Comparison of ENCODE assay signal across 17 mouse cellular contexts in genomic region chr4:155856881-155857280, GRCm38 (mm10). TPM values are rescaled to one million over a fixed set of nuclear protein-coding genes. Genes with fewer than 3 reads are reported as not detected.
DNase-seq lines count a peak whose midpoint lies in the region; ATAC-seq and TF ChIP-seq lines count a peak whose summit lies in the region.
"Had no signal": no experiment of that assay in that cellular context is flagged by ENCODE, and none has a peak within 500 bp of the region (broad histone marks: within the 10 kb centered on the region; RNA-seq: fewer than 3 reads in every experiment).

No protein-coding gene starts in this region.

- no peaks in the 10 kb centered on the region for H3K9me3 ChIP-seq in G1E (replicated peaks)
- no peaks in the 10 kb centered on the region for H3K9me3 ChIP-seq in liver, embryonic 12.5 days (replicated peaks)
- H3K9me3 ChIP-seq in liver, embryonic 16.5 days (replicated peaks; ENCODE audit: control insufficient read depth, low read length): no peaks in the 10 kb centered on the region
- no peaks in the 10 kb centered on the region for H3K9me3 ChIP-seq in midbrain, embryonic 14.5 days (ENCODE audit: control insufficient read depth, low read length)
- H3K9me3 ChIP-seq: embryonic facial prominence, embryonic 12.5 days; forebrain, embryonic 15.5 days; heart, embryonic 12.5 days; hindbrain, embryonic 15.5 days had no signal

- H3K4me3 ChIP-seq in G1E (ENCODE audit: low read depth, low read length): peak overlapping the region; percentile 24; the same call in 1 of the 2 replicates
- no peak overlapping the region for H3K4me3 ChIP-seq in liver, embryonic 12.5 days
- H3K4me3 ChIP-seq in liver, embryonic 16.5 days (ENCODE audit: low read depth, low read length): no peak overlapping the region
- H3K4me3 ChIP-seq in midbrain, embryonic 14.5 days (replicated peaks; ENCODE audit: low read depth, low read length): no peak overlapping the region
- no peak overlapping the region for H3K4me3 ChIP-seq in lung, adult 2 months (replicated peaks; ENCODE audit: extremely low read depth, low read depth, low read length)
- H3K4me3 ChIP-seq: embryonic facial prominence, embryonic 12.5 days; forebrain, embryonic 15.5 days; heart, embryonic 12.5 days; hindbrain, embryonic 15.5 days had no signal

- TF ChIP-seq POLR2A in lung, adult 2 months (IDR thresholded peaks at IDR 0.05; ENCODE audit: borderline replicate concordance, extremely low read depth, low read depth, low read length): no peak

- no peak for ATAC-seq in G1E (ENCODE audit: extremely low read depth, insufficient number of reproducible peaks, low FRiP score, poor library complexity, severe bottlenecking)
- ATAC-seq in liver, embryonic 12.5 days: peak; percentile 57
- ATAC-seq in liver, embryonic 16.5 days (ENCODE audit: low read depth): peak; percentile 42
- no peak for ATAC-seq in midbrain, embryonic 14.5 days (ENCODE audit: low FRiP score, low TSS enrichment)
- no peak for ATAC-seq in granulocyte monocyte progenitor cell, adult 5-6 weeks (replicated peaks; ENCODE audit: poor library complexity, severe bottlenecking)
- ATAC-seq: forebrain, embryonic 15.5 days had no signal

- no peaks in the 10 kb centered on the region for H3K27me3 ChIP-seq in G1E (ENCODE audit: insufficient read depth, low read length)
- no peaks in the 10 kb centered on the region for H3K27me3 ChIP-seq in liver, embryonic 12.5 days (replicated peaks)
- H3K27me3 ChIP-seq in liver, embryonic 16.5 days (ENCODE audit: control insufficient read depth, insufficient read depth, low read depth, low read length): no peaks in the 10 kb centered on the region
- no peaks in the 10 kb centered on the region for H3K27me3 ChIP-seq in midbrain, embryonic 14.5 days (ENCODE audit: control insufficient read depth, insufficient read depth, low read length)
- H3K27me3 ChIP-seq: embryonic facial prominence, embryonic 12.5 days; forebrain, embryonic 15.5 days; heart, embryonic 12.5 days; hindbrain, embryonic 15.5 days had no signal

- H3K36me3 ChIP-seq in G1E (replicated peaks): peaks cover 100% of the 10 kb centered on the region
- H3K36me3 ChIP-seq in liver, embryonic 12.5 days: peaks cover 84% of the 10 kb centered on the region
- H3K36me3 ChIP-seq in liver, embryonic 16.5 days (ENCODE audit: control insufficient read depth, insufficient read depth): peaks cover 14% of the 10 kb centered on the region
- peaks cover 86% of the 10 kb centered on the region for H3K36me3 ChIP-seq in midbrain, embryonic 14.5 days (ENCODE audit: control insufficient read depth, insufficient read depth, low read length)

- H3K4me1 ChIP-seq in G1E (ENCODE audit: insufficient read depth, low read depth, low read length): peaks cover 23% of the 10 kb centered on the region
- peaks cover 22% of the 10 kb centered on the region for H3K4me1 ChIP-seq in liver, embryonic 12.5 days
- H3K4me1 ChIP-seq in liver, embryonic 16.5 days (ENCODE audit: control insufficient read depth, low read depth, low read length): peaks cover 13% of the 10 kb centered on the region
- H3K4me1 ChIP-seq in midbrain, embryonic 14.5 days (ENCODE audit: control insufficient read depth, insufficient read depth, low read length): no peaks in the 10 kb centered on the region
- 0 out of 2 replicates have a peak, but pooled peaks cover 2% of the 10 kb centered on the region for H3K4me1 ChIP-seq in lung, adult 2 months (ENCODE audit: control insufficient read depth, insufficient read depth, low read length)
- H3K4me1 ChIP-seq: forebrain, embryonic 15.5 days; heart, embryonic 12.5 days; hindbrain, embryonic 15.5 days had no signal

- H3K9ac ChIP-seq in liver, embryonic 12.5 days: no peak overlapping the region
- no peak overlapping the region for H3K9ac ChIP-seq in liver, embryonic 16.5 days (ENCODE audit: low read depth, low read length)
- no peak overlapping the region for H3K9ac ChIP-seq in midbrain, embryonic 14.5 days (replicated peaks; ENCODE audit: low read length)
- H3K9ac ChIP-seq: embryonic facial prominence, embryonic 12.5 days; forebrain, embryonic 15.5 days; heart, embryonic 12.5 days; hindbrain, embryonic 15.5 days had no signal

- DNase-seq in cerebellum, adult 9-11 months: peak; percentile 3
- DNase-seq in cerebellum, adult 11-12 months: no peak
- DNase-seq in G1E (ENCODE audit: low spot score): no peak
- no peak for DNase-seq in midbrain, embryonic 14.5 days
- DNase-seq in lung, adult 2 months: no peak
- DNase-seq: adrenal gland, postnatal 10 days; cerebellum, postnatal 14 days; embryo, embryonic 11 days; gastrocnemius, postnatal 10 days had no signal

- 45% methylated on average over 3 of the region's 3 CpGs for WGBS in liver, embryonic 12.5 days (ENCODE audit: insufficient replicate concordance)
- WGBS in liver, embryonic 16.5 days (ENCODE audit: insufficient replicate concordance): 31% methylated on average over 3 of the region's 3 CpGs
- WGBS in midbrain, embryonic 14.5 days: 90% methylated on average over 3 of the region's 3 CpGs
- WGBS in lung, adult 2 months: 84% methylated on average over 3 of the region's 3 CpGs

- H3K4me2 ChIP-seq in liver, embryonic 12.5 days: peak overlapping the region; percentile 26
- H3K4me2 ChIP-seq in liver, embryonic 16.5 days (ENCODE audit: low read depth, low read length): no peak overlapping the region
- no peak overlapping the region for H3K4me2 ChIP-seq in midbrain, embryonic 14.5 days (ENCODE audit: low read length)
- H3K4me2 ChIP-seq: embryonic facial prominence, embryonic 12.5 days; forebrain, embryonic 15.5 days; heart, embryonic 12.5 days; hindbrain, embryonic 15.5 days had no signal

- H3K27ac ChIP-seq in liver, embryonic 12.5 days: no peak overlapping the region
- 0 out of 2 replicates have a peak overlapping the region, but pooled peaks have one; percentile 19 for H3K27ac ChIP-seq in liver, embryonic 16.5 days (ENCODE audit: low read length)
- H3K27ac ChIP-seq in midbrain, embryonic 14.5 days (replicated peaks; ENCODE audit: low read depth, low read length): no peak overlapping the region
- H3K27ac ChIP-seq: embryonic facial prominence, embryonic 12.5 days; forebrain, embryonic 15.5 days; hindbrain, embryonic 15.5 days had no signal

- TF ChIP-seq CTCF in G1E (IDR thresholded peaks at IDR 0.05; ENCODE audit: low read depth, low read length): no peak
- TF ChIP-seq CTCF in lung, adult 2 months (IDR thresholded peaks at IDR 0.05; ENCODE audit: insufficient read depth, low read length): no peak

RNA-seq across cellular contexts. Expression of gene Tas1r3, which starts 6.3 kb away (rescaled TPM):
- total RNA-seq in G1E (2014; fragmentation: Nextera tagmentation) (1.6 and 1.7 TPM in 2 replicates), G1E (2017) (0.52 and 0.60 TPM in 2 replicates)
- 0.02 and 0.03 TPM in 2 replicates for polyA plus RNA-seq in G1E (2012)
- polyA plus RNA-seq in liver, embryonic 12.5 days (2016; fragmentation: Nextera tagmentation; extraction: Ambion mirVana): 0.07 and 0.11 TPM in 2 replicates
- polyA plus RNA-seq in liver, embryonic 16.5 days (2015; fragmentation: Nextera tagmentation; extraction: Ambion mirVana): 0.11 and 0.14 TPM in 2 replicates
- polyA plus RNA-seq in midbrain, embryonic 14.5 days (2014; fragmentation: Nextera tagmentation; extraction: Ambion mirVana): 0.31 and 0.57 TPM in 2 replicates
- 1.6 TPM in 2 replicates for polyA plus RNA-seq in lung, adult 2 months (2012; rRNA removed)
- 1.5 TPM in 1 of 2 replicates, not detected in the other for total RNA-seq in granulocyte monocyte progenitor cell, adult 5-6 weeks (2014; fragmentation: Nextera tagmentation)
- 0.30 and 0.93 TPM in 2 replicates for total RNA-seq in granulocyte monocyte progenitor cell, adult 5-6 weeks (2017)

RNA-seq across cellular contexts. Expression of gene Dvl1, which starts 9.7 kb away (rescaled TPM):
- 14.4 and 16.8 TPM in 2 replicates for total RNA-seq in G1E (2014; fragmentation: Nextera tagmentation)
- 9.2 and 13.7 TPM in 2 replicates for total RNA-seq in G1E (2017)
- 77.7 and 92.8 TPM in 2 replicates for polyA plus RNA-seq in G1E (2012)
- polyA plus RNA-seq in liver, embryonic 12.5 days (2016; fragmentation: Nextera tagmentation; extraction: Ambion mirVana): 10.7 and 12.1 TPM in 2 replicates
- polyA plus RNA-seq in liver, embryonic 16.5 days (2015; fragmentation: Nextera tagmentation; extraction: Ambion mirVana): 1.9 TPM in 2 replicates
- polyA plus RNA-seq in midbrain, embryonic 14.5 days (2014; fragmentation: Nextera tagmentation; extraction: Ambion mirVana): 15.3 and 18.0 TPM in 2 replicates
- polyA plus RNA-seq in lung, adult 2 months (2012; rRNA removed): 128 and 159 TPM in 2 replicates
- 10.1 and 20.3 TPM in 2 replicates for total RNA-seq in granulocyte monocyte progenitor cell, adult 5-6 weeks (2014; fragmentation: Nextera tagmentation)
- 12.4 and 21.6 TPM in 2 replicates for total RNA-seq in granulocyte monocyte progenitor cell, adult 5-6 weeks (2017)

RNA-seq across cellular contexts. Expression of gene Cptp, which starts 12.4 kb away (rescaled TPM):
- 6.7 and 11.8 TPM in 2 replicates for total RNA-seq in G1E (2014; fragmentation: Nextera tagmentation)
- total RNA-seq in G1E (2017): 9.3 and 9.5 TPM in 2 replicates
- 1.1 and 3.6 TPM in 2 replicates for polyA plus RNA-seq in G1E (2012)
- polyA plus RNA-seq in liver, embryonic 12.5 days (2016; fragmentation: Nextera tagmentation; extraction: Ambion mirVana): 10.3 and 10.8 TPM in 2 replicates
- polyA plus RNA-seq in liver, embryonic 16.5 days (2015; fragmentation: Nextera tagmentation; extraction: Ambion mirVana): 7.1 and 8.4 TPM in 2 replicates
- polyA plus RNA-seq in midbrain, embryonic 14.5 days (2014; fragmentation: Nextera tagmentation; extraction: Ambion mirVana): 24.6 and 31.2 TPM in 2 replicates
- polyA plus RNA-seq in lung, adult 2 months (2012; rRNA removed): 30.3 and 33.3 TPM in 2 replicates
- total RNA-seq in granulocyte monocyte progenitor cell, adult 5-6 weeks (2014; fragmentation: Nextera tagmentation): 9.4 and 16.7 TPM in 2 replicates
- total RNA-seq in granulocyte monocyte progenitor cell, adult 5-6 weeks (2017): 7.0 and 7.8 TPM in 2 replicates

RNA-seq across cellular contexts. Expression of gene Ints11, which starts 12.5 kb away (rescaled TPM):
- 35.6 and 47.3 TPM in 2 replicates for total RNA-seq in G1E (2014; fragmentation: Nextera tagmentation)
- 43.5 and 63.3 TPM in 2 replicates for total RNA-seq in G1E (2017)
- polyA plus RNA-seq in G1E (2012): 21.7 and 26.8 TPM in 2 replicates
- 50.0 and 51.4 TPM in 2 replicates for polyA plus RNA-seq in liver, embryonic 12.5 days (2016; fragmentation: Nextera tagmentation; extraction: Ambion mirVana)
- 31.8 and 33.1 TPM in 2 replicates for polyA plus RNA-seq in liver, embryonic 16.5 days (2015; fragmentation: Nextera tagmentation; extraction: Ambion mirVana)
- 78.2 and 83.2 TPM in 2 replicates for polyA plus RNA-seq in midbrain, embryonic 14.5 days (2014; fragmentation: Nextera tagmentation; extraction: Ambion mirVana)
- 26.7 and 27.3 TPM in 2 replicates for polyA plus RNA-seq in lung, adult 2 months (2012; rRNA removed)
- 49.0 and 64.7 TPM in 2 replicates for total RNA-seq in granulocyte monocyte progenitor cell, adult 5-6 weeks (2014; fragmentation: Nextera tagmentation)
- total RNA-seq in granulocyte monocyte progenitor cell, adult 5-6 weeks (2017): 34.7 and 37.9 TPM in 2 replicates

RNA-seq across cellular contexts. Expression of gene Mxra8, which starts 17.4 kb away (rescaled TPM):
- total RNA-seq in G1E (2014; fragmentation: Nextera tagmentation) (not detected in 2 replicates), G1E (2017) (0.33 and 0.46 TPM in 2 replicates)
- polyA plus RNA-seq in G1E (2012): not detected in 2 replicates
- 8.1 and 9.2 TPM in 2 replicates for polyA plus RNA-seq in liver, embryonic 12.5 days (2016; fragmentation: Nextera tagmentation; extraction: Ambion mirVana)
- 8.2 and 10.2 TPM in 2 replicates for polyA plus RNA-seq in liver, embryonic 16.5 days (2015; fragmentation: Nextera tagmentation; extraction: Ambion mirVana)
- 6.0 and 17.5 TPM in 2 replicates for polyA plus RNA-seq in midbrain, embryonic 14.5 days (2014; fragmentation: Nextera tagmentation; extraction: Ambion mirVana)
- polyA plus RNA-seq in lung, adult 2 months (2012; rRNA removed): 994 and 1,263 TPM in 2 replicates
- 0.39 TPM in 1 of 2 replicates, not detected in the other for total RNA-seq in granulocyte monocyte progenitor cell, adult 5-6 weeks (2014; fragmentation: Nextera tagmentation)
- total RNA-seq in granulocyte monocyte progenitor cell, adult 5-6 weeks (2017): not detected in 2 replicates
- total RNA-seq: common myeloid progenitor, adult 5-6 weeks had no signal

Comparison
In these comparisons a context has a peak if more than half of its experiments do, and no peak if none do; other contexts are left out.
1. ATAC-seq: peak in liver, embryonic 12.5 days (single experiment) and liver, embryonic 16.5 days (single experiment); none in G1E (single experiment), midbrain, embryonic 14.5 days (single experiment) and granulocyte monocyte progenitor cell, adult 5-6 weeks (single experiment).